Mouse (Mus musculus) cerebellum, adult 8-10 months (tissue): ENCODE measurements around the gene Tfip11.

Source experiments
- DNase-seq: peaks from one replicate; pipeline ENCODE4 v3.0.0; 2022

Gene Tfip11

GRCm38 (mm10) chr5:112323246-112323645 is 2.9 kb upstream of the Tfip11 start:
- DNase-seq = no peak

GRCm38 (mm10) chr5:112324637-112325545 is 1.3 kb upstream of the Tfip11 start:
- no peak for DNase-seq

GRCm38 (mm10) chr5:112326446-112327009 is 370 bp downstream of the Tfip11 start:
- no peak for DNase-seq

GRCm38 (mm10) chr5:112327854-112328253 is 1.7 kb downstream of the Tfip11 start:
- no peak for DNase-seq

GRCm38 (mm10) chr5:112329805-112330564 is 3.8 kb downstream of the Tfip11 start:
- DNase-seq = no peak

GRCm38 (mm10) chr5:112335473-112335872 is 9.3 kb downstream of the Tfip11 start:
- peak; percentile 46 for DNase-seq

GRCm38 (mm10) chr5:112337004-112337403 is 10.8 kb downstream of the Tfip11 start:
- DNase-seq = no peak

GRCm38 (mm10) chr5:112339215-112339614 is 13.1 kb downstream of the Tfip11 start:
- DNase-seq = no peak

- peak; percentile 91 for DNase-seq
Observed at GRCm38 (mm10) chr5:112342463-112343204, 16.5 kb downstream of the Tfip11 start, which contains the start of the genes Srrd and Hps4. TSS of gene Srrd (minus strand) at chr5:112343040. TSS of gene Hps4 (plus strand) at chr5:112343083.

GRCm38 (mm10) chr5:112343205-112343595 is 17.0 kb downstream of the Tfip11 start:
- no peak for DNase-seq

GRCm38 (mm10) chr5:112344092-112344960 is 18.2 kb downstream of the Tfip11 start:
- no peak for DNase-seq

GRCm38 (mm10) chr5:112346211-112346965 is 20.2 kb downstream of the Tfip11 start:
- DNase-seq = no peak

- DNase-seq = no peak
Observed at GRCm38 (mm10) chr5:112349169-112349568, 23.0 kb downstream of the Tfip11 start.

- DNase-seq = no peak
Observed at GRCm38 (mm10) chr5:112355493-112355892, 29.3 kb downstream of the Tfip11 start.

- no peak for DNase-seq
Observed at GRCm38 (mm10) chr5:112355910-112356309, 29.8 kb downstream of the Tfip11 start, which contains the start of gene Gm6583. TSS of gene Gm6583 (minus strand) at chr5:112356033.

- no peak for DNase-seq
Observed at GRCm38 (mm10) chr5:112356322-112356721, 30.2 kb downstream of the Tfip11 start.

- DNase-seq = no peak
Observed at GRCm38 (mm10) chr5:112359520-112359919, 33.4 kb downstream of the Tfip11 start.

GRCm38 (mm10) chr5:112360077-112360476 is 33.9 kb downstream of the Tfip11 start:
- DNase-seq = no peak

GRCm38 (mm10) chr5:112364184-112364797 is 38.1 kb downstream of the Tfip11 start:
- DNase-seq = no peak

GRCm38 (mm10) chr5:112366879-112367278 is 40.7 kb downstream of the Tfip11 start:
- no peak for DNase-seq
